Mouse (Mus musculus): ENCODE results near the gene Msh3.
"Not testable (repeated sequence)": the region's sequence is repeated elsewhere in the genome, so short reads cannot be mapped to it uniquely, and the experiment has no call there.

Gene Msh3

DNA sequence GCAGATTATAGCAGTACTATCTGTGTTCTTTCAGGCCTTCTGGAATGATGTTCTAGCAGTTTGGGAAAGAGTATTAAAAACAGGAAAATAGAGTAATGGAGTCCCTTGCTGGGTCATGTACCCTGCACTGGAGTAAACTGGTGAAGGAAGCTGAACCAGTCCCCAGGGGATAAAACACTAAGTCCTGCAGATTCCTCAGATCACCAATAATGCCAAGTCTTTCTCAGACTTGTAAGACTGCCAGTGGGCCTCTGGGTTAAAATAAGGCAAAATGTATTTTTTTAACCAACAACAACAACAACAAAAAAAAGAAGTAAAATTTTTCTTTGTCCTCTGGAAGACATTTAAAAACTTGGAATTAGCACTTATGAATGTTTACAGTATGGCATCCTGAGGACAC lies 102.5 kb downstream of the Msh3 start:
- no peak for DNase-seq (ENCODE audit: low spot score)

GRCm38 (mm10) chr13:92247576-92247975 lies 107.2 kb downstream of the Msh3 start:
- no peak for DNase-seq (ENCODE audit: low spot score)

DNA sequence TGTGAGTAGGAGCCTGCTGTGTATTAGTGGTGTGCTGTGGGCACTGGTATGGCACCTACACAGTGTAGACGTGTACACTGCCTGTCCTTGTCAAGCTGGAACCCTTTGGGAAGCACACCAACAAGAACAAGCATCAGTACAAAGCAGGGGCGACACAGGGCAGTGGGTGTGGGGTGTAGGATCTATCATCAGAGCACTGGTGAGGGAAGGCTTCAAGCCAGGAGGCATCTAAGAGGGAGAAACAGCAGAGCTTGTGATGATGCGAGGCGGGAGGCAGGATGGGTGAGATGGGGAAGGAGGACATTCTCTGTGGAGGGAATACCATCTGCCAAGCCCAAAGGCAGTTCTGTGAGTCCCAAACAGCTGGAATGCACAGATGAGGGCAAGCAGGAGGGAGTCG lies 107.8 kb downstream of the Msh3 start:
- no peak for DNase-seq (ENCODE audit: low spot score)

DNA sequence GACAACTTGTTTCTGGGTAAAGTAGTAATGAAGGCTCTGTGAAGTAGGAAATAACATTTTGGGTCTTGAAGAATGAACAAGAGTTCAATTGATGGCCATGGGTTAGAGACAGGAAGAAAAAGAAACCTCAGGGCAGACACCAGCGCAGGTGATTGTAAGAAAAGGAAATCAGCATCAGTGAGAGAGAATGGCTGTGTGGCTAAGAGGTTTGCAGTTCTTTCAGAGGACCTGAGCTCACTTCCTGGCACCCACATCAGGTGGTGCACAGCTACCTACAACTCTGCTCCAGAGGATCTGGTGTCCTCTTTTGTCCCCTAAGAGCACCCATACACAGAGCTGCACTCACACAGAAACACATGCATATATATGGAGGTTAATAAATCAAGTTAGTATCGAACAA lies 110.1 kb downstream of the Msh3 start:
- DNase-seq (ENCODE audit: low spot score) = no peak

GRCm38 (mm10) chr13:92241426-92241825 lies 113.4 kb downstream of the Msh3 start:
- DNase-seq (ENCODE audit: low spot score) = no peak

GRCm38 (mm10) chr13:92237887-92238286 lies 116.9 kb downstream of the Msh3 start:
- no peak for DNase-seq (ENCODE audit: low spot score)

DNA sequence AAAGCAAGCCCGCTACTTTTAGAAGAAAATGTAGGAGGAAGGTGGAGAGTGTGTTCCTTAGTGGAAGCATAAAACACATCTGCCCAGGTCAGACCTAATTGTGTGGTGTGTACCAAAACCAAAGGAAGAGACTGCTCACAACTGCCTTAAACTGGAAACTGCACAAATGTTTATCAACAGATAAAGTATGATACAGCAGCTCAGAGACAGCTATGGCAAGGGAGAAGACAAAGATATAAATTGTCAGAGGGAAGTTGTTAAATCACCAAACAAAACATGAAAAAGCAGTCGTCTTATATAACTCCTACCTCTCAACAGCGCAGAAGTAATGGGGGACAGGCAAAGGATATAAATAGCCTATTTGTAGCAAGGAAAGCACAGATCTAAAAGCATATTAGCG lies 117.8 kb downstream of the Msh3 start:
- DNase-seq (ENCODE audit: low spot score) = no peak

DNA sequence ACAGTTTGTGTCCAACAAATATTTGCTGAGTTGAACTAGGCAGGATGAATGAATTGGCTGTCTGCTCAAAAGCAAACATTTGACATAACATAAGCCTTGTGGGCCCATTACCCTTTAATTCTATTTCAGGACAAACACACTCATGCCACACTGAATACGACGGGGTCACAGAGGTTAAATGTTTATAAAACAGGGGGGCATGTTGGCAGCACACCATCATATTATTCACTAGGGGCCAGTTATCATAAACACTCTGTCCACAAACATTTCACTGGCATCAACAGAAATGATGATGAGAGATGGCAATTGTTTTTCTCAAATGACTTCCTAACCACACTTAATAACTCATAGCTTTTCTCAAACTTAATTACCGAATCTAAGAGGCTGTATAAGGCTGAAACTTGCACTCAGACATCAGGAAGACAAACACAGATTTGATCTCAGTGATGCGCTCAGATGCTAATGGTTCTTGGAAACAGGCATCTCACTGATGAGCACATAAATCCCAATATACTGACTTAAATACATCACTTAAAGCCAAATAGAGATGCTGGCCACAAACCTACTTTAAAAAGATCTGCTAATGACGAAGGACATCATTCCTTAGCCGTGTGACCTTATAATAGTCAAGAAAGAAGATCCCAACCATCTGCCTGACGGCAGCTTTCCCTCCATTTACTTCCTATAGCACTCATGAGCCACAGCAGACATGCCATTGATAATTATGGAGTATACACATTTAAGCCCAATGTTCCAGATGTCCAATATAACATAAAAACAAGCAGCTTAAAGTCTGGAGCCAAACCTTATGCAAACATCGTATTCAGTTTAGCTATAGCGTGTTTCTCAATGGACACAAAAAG lies 122.5 kb downstream of the Msh3 start:
- no peak for DNase-seq (ENCODE audit: low spot score)

DNA sequence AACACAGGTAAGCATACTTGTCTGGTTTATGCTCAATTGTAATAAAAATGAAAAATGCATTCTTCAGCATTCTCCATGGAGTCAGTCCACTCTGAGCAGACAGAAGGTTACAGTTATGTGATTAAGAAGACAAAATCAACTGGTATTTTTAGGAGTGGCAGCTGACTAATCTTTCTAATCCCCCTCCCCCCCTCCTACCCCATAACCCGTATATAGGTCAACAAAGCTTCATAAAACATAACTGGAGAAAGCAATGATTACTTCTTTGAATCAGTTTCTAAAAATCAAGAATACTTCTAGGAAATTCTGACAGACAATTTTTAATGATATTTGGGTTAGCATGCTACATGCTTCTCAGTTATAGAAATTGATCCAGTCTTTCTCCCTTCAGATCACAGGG lies 126.8 kb downstream of the Msh3 start:
- DNase-seq (ENCODE audit: low spot score) = no peak

GRCm38 (mm10) chr13:92223567-92223966 lies 131.2 kb downstream of the Msh3 start:
- DNase-seq (ENCODE audit: low spot score) = no peak

DNA sequence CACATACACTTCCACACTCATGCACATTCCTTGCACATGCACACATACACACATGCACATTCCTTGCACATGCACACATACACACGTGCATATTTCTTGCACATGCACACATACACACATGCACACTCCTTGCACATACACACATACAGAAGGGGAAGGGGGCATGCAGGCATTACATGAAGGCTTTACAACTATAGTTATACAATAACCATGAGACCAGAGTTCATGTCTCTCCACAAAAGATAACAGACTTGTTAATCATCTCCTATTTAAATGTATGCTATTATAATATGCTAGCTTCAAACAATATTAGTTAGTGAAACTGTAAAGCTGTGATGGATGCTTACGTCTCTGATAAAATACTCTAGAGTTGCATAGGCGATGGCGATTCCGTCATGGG lies 132.0 kb downstream of the Msh3 start:
- no peak for DNase-seq (ENCODE audit: low spot score)

GRCm38 (mm10) chr13:92219774-92220173 lies 135.0 kb downstream of the Msh3 start:
- DNase-seq (ENCODE audit: low spot score) = no peak

DNA sequence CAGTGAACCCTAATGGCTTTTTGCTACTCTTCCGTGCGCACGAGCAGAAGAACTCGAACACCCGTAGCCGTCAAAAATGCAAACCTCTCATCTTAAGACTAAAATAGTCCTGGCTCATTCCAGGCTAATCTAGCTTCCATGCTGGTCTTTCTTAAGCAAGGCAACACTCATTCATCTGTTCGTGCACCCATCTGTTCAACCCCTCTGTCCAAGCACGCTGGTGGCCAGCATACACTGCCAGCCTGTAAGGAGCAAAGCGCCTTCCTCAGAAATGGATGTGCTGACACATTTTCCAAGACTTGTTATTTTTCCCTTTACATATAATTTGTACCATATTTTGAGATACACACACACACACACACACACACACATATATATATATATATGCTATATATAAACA lies 137.6 kb downstream of the Msh3 start:
- DNase-seq (ENCODE audit: low spot score) = no peak

DNA sequence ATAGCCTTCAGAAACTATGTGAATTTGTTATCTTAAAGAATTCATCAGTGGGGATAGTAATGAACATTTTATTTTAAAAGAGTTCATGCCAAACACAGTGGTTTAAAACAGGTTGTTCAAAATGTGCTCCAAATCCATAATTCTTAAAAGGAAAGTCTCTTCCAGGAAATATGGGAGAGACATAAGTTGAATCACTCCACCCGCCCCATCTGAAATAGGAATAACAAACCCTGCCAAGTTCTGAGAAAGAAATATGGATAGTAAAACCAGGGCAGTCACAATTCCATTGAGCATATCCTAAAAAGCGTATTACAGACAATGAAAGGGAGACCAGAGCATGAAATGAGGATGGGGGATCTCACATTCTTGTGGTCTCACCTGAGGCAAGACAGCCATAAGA lies 157.9 kb downstream of the Msh3 start:
- DNase-seq (ENCODE audit: low spot score) = no peak

- not testable (repeated sequence) for DNase-seq (ENCODE audit: low spot score)
These were observed 161.0 kb downstream of the Msh3 start for GRCm38 (mm10) chr13:92193806-92194205.

- DNase-seq (ENCODE audit: low spot score) = not testable (repeated sequence)
These were observed 182.1 kb downstream of the Msh3 start for GRCm38 (mm10) chr13:92172686-92173085.

Measured in testis, postnatal 14 days (tissue).